Mouse (Mus musculus): ENCODE measurements around the gene Gja5.

DNA sequence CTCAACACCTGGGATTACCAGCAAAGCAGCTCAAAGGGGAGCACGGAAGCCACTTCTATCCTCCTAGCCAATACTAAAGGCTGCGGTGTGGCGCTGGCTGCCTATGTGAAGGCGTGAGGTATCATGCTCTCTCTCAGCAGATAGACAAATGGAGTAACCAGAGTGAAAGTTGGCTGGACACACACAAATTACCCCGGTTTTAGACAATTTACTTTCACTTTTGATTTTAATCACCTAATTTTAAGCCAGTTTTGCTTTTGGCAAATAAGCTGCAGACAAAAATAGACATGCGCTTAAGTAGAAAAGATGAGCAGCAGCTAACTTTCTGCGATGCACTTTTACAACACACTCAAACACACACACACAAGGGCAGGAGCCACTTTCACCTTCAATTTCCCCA, 20.8 kb upstream of the Gja5 start:
- TF ChIP-seq POLR2A (IDR thresholded peaks at IDR 0.05; ENCODE audit: insufficient read length, low read depth) (no peak), CEBPB (IDR thresholded peaks at IDR 0.05; ENCODE audit: insufficient read depth, poor library complexity, severe bottlenecking) (no peak), TCF12 (IDR thresholded peaks at IDR 0.05; ENCODE audit: insufficient read depth, poor library complexity, severe bottlenecking) (no peak), USF1 (IDR thresholded peaks at IDR 0.05; ENCODE audit: low read depth) (no peak), MAX (IDR thresholded peaks at IDR 0.05; ENCODE audit: low read depth) (no peak), E2F4 (IDR thresholded peaks at IDR 0.05; ENCODE audit: insufficient read depth) (no peak), MYOD1 (IDR thresholded peaks at IDR 0.05; ENCODE audit: control insufficient read depth in 1 of 3, insufficient read length in 2 of 3, low read depth in 2 of 3) (no peak), POLR2AphosphoS2 (IDR thresholded peaks at IDR 0.05; ENCODE audit: insufficient read length, low read depth) (no peak)

Data from myocyte (in vitro differentiated cells).